Mouse (Mus musculus): ENCODE measurements around the gene Acer2.

Acer2 gene

DNA sequence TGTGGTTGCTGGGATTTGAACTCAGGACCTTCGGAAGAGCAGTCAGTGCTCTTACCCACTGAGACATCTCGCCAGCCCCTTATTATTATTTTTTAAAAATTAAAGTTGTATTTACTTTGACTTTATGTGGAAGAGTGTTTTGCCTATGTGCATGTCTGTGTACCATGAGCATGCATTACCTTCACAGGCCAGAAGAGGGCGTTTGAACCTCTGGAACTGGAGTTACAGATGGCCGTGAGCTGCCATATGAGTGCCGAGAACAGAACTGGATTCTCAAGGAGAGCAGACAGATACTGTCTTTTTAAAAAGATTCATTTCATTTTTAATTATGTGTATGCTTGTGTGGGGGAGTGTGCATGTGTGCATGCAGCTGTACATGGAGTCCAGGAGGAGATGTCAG, 13.7 kb downstream of the Acer2 start:
- DNase-seq: no peak

DNA sequence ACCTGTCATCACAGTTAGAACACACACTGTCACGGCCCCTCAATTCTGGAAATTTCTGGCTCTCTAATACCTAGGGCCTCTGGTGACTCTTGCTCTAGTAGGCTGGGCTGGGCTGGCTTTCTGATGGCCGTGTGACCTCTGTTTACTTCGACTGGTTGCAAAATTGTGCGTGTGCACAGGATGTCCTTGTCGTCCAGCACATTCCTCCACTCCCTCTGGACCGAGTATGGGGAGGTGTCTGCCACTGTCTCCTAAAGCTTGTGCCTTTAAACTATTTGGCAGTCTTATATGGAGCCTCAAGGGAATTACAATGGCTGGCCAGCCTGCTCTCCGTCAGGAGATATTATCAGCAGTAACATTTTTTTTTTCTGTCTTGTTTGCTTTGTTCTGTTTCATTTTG, 23.2 kb downstream of the Acer2 start:
- DNase-seq: no peak

DNA sequence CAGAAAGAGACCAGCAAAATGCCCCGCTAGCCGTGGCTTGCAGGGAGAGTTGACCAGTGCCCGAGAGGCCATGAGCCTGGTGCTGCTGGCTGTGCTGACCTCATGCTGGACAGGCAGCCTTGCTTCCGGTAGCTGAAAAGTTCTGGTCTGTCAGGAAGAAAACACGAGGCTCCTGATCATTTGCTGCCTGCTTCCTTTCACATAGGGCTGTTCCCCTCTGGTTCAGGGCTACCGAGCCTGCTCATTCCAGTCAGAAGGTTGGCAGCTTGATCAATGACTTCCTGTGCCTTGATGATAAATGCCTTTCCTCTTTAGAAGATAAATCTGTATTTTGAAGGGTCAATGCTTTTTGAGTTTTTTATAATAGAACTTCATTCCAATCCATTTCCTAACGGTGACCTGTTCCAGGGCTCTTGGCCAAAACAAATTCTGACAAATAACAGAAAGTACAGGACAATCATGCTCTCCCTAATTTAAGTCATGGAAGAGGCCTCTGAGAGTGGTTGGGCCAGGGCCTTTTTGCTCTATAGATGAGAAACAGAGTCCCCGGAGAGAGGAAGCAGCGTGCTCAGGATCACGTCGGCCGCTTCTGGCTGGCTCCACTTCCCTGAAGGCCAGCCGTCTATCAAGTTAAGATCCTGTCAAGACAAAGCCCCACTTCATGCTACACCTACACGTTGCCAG, 24.7 kb downstream of the Acer2 start:
- no peak for DNase-seq

DNA sequence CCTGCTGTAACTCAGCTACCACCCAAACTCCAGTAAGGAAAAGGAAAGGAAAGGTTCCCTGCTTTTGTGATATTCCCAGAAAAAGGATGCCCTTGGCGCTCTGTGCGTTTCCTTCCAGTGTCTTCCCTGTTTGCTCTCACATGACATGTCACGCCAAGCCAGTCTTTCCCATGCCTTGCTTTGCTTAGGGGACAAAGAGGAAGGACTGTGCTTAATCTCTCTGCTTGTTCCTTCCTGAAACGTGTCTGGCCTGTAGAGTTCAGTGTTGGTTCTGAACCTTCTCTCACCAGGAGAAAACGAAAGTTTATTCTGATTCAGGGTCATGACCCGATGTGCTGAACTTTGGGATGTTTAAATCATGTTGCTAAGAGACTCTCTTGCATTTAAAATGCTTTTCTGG, 28.2 kb downstream of the Acer2 start:
- no peak for DNase-seq

DNA sequence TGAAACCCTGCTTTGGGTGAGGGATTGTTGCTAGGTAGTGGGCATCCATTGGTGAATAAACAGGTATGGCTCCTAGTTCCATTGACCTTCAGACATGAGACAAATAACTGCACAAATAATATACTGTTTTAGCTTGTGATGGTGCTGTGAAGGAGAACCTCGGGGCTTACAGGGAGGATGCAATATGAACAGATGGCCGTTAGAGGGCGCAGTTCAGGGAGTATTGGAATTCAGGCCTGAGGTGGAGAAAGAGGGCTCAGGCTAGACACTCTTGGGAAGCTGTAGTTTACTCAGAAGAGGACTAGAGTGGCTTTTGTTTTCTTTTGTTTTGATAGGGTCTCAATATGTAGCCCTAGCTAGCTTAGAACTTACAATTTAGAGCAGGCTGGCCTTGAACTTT, 30.8 kb downstream of the Acer2 start:
- DNase-seq: no peak

DNA sequence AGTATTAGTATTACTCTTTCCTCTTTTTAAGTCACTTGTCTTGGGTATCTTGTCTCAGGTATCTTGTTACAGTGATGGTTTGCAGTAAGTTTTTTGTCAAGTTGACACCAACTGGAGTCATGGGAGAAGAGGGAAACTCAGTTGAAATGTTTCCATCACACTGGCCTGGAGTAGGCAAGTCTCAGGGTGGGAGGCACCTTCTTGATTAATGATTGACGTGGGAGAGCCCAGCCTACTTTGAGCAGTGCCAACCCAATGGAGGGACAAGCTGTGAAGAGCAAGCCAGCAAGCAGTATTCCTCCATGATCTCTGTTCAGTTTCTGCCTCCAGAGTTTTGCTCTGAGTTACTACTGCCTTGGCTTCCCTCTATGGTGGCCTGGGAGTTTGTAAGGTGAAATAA, 31.7 kb downstream of the Acer2 start:
- no peak for DNase-seq

DNA sequence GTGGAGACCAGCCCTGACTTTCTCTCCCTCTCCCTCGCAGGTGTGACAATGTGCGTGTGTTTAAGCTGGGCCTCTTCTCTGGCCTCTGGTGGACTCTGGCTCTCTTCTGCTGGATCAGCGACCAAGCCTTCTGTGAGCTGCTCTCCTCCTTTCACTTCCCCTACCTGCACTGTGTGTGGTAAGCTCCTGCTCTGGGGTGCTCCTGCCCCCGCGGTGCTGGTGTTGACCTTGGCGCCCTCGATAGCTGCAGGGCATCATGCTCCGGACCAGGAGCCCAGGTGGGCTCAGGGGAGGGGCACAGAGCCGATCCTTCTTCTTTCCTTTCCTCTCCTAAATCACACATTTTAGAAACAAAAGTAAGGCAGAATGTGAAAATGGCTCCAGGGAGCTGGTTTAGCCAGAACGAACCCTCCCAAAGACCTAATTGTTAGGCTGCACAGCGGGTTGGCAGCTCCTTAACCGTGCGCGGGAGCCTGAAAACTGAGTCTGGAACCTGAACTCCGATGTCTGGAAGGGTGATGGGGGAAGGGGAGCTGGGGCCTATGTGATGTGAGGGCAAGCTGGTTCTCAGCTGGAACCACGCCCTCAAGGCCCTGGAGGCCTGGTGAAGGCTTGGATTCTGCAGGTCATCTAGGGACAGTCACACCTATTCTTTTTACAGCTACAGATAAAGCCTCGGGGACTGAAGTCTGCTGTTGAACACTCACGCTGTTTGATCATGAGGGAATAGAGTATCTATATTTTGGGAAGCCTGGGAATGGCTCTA, 37.6 kb downstream of the Acer2 start:
- no peak for DNase-seq

DNA sequence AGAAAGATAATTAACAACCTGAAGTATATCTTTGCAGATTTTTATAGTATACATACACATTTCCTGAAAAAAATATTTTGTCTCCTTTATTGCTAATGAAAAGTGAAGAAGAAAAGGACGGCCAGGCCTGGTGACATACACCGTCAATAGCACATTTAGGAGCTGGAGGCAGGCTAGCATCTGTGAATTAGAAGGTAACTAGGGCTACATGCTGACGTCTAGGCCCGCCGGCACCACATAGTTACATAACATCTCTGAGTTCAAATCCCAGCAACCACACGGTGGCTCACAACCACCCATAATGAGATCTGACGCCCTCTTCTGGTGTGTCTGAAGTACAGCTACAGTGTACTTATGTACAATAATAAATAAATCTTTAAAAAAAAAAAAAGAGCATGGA, 38.6 kb downstream of the Acer2 start:
- no peak for DNase-seq

DNA sequence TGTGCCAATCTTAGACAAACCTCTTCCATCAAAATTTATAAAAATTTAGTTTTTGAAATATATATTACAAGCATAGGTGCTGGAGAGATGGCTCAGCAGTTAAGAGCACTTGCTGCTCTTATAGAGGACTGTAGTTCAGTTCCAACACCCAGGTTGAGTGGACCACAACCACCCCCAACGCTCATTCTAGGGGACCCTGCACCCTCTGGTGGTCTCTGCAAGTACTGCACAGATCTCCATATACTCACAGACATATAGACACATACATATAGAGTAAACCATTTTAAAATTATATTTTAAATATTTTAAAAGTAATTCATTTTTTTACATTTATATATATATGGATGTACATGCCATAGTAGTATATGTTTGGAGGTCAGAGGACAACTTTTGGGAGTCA, 41.9 kb downstream of the Acer2 start:
- no peak for DNase-seq

DNA sequence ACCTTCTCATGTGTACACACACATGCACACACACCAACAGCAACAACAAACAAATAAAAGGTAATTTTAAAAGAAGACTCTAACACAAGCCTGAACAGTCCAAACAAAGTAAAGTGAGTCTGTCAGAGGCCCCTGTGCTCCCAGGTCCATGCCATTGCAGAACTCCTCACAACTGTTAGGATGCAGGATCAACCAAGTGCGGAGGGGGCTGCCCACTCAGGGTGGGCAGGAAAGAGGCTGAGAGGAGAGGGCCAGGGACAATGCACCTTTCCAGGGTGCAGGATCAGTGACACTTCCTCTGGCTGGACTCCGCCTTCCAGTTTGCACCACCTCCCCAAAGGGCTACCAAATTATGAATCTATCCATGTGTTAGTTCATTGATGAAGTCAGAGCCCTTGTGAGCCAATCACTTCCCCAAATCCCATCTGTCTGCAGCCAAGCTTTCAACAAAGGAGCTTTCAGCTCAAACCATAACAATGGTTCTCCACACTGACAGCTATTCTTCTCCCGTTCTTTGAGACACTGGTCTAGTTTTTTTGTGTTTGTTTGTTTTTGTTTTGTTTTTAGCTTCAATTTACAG, 49.4 kb downstream of the Acer2 start:
- no peak for DNase-seq

DNA sequence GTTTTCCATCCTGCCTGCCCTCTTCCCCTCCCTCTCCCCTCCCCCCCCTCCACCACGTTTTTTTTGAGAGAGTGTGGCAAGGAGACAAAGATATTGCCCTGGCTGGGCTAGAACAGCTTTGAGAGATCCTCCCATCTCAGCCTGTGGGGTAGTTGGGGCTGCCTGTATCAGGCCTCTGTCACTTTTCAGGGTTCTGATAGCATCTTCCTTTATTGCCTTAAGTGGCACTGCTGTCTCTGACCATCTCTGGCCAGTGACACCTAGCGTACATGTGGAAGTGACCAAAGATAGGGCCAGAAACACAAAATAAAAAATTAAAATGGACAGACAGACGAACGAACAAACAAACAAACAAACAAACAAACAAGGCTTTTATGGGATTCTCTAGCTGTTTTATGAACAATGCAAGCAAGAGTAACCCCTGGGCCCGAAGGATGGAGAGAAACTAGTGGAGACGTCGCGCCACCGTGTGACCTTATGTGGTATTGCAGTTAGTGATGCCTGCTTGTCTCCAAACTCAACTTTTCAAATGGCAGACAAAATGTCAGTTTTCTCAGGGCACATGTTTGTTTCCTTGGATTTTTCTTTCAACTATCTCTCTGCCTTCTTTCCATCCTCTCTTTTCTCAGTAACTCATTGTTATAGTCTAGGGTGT, 50.7 kb downstream of the Acer2 start:
- DNase-seq: peak; percentile 77 to 88

DNA sequence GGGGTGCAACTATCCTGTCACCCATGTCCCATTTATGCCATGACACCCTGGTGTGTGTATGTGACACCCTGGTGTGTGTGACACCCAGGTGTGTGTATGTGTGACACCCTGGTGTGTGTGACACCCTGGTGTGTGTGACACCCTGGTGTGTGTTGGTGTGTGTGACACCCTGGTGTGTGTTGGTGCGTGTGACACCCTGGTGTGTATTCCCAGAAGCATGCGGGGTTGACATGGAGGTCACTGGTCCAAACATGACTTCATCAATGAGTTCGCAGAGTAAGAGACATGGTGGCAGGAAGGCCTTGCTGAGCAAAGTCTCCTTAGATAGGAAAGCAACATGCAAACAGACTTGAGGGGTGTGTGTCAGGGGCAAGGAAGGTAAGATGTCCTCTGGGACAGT, 52.8 kb downstream of the Acer2 start:
- no peak for DNase-seq

DNA sequence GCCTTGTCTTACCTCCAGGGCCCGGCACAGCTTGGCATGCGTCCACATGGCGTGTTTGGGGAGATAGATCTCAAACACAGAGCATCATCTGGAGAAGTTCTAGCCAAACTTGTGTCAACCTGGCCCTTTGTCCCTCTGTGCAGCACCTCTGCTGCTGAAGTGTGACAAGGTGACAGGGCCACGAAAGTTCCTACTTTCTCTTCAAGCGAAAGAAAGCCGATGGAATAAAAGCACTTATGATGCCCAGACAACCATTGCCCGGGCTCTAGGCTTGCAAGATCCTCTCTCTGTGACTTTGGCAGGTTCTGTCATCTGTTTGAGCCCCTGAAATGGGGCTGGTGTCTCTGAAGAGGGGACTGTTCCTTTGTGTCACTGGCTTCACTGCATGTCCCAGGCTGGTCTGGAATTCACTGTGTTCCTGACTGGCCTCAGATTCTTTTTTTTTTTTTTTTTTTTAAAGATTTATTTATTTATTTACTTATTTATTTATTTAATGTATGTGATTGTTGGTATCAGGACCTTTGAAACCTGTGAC, 56.0 kb downstream of the Acer2 start:
- peak in 1 of 2 experiments; percentile 21 for DNase-seq

DNA sequence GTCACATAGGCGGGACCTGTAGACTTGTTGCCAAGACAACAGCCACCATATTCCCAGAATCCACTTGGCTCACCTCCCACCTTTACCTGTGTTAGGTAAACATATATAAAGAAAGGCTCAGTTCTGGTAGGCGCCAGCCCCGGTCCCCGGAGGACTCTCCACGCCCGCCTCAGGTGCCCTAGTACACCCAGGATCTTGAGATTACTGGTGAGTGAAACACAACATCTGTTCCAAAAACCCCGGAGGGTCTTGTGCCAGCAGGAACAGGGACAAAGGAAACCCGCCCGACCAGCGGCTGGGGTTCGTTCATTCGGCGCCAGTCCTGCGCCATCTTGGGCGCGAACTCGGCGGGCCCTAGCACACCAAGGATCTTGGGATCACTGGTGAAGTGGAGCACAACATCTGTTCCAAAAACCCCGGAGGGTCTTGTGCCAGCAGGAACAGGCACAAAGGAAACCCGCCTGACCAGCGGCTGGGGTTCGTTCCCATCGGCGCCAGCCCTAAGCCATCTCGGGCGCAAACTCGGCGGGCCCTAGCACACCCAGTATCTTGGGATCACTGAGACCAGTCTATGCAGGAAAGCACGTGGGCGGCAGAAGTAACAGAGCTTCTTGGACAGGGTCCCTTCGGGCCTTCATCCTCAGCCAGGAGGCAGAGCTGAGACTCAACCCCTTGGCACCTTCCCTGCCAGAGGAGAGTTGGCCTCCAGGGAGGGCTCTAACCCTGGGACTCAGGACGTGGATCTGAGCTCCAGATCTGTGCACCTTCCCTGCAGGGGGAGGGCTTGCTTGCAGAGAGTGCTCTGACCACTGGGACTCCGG, 56.6 kb downstream of the Acer2 start:
- peak; percentile 54 to 60 for DNase-seq

DNA sequence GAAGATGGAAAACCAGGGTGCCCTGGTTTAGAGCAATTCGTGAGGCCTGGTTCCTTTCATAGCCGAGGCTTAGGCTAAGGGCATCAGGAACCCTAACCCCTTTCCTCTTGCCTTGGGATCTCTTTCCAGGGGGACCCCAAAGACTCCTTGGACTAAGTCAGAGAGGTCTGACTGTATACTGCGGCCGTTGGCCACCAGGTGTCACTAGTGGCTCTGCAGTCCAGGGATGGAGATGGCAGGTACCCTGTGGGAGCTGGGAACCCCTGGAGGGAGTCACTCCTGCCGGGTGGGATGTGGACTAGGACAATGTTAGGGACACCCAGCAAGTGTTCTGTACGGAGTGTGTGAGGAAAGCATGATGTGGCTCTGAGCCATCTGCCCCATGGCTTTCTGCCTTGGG, 58.8 kb downstream of the Acer2 start:
- peak in 1 of 2 experiments; percentile 19 for DNase-seq

DNA sequence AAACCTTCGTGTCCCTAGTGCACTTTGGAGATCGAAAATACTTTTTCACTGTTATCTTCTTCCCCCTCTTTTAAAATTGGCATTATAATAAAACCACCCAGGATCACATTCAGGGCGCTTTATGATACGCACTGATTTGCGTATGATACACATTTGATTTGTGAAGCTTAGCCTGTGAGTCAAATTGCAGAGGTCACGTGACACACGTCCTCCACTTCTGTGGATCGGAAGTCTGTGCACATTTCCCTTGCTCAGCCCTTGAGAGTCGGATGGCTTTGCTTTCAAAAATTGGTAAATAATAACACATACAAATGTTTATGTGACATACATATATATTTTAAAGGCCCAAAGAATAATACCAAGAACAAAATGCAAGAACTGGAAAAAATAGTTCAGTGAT, 62.0 kb downstream of the Acer2 start:
- DNase-seq: no peak

DNA sequence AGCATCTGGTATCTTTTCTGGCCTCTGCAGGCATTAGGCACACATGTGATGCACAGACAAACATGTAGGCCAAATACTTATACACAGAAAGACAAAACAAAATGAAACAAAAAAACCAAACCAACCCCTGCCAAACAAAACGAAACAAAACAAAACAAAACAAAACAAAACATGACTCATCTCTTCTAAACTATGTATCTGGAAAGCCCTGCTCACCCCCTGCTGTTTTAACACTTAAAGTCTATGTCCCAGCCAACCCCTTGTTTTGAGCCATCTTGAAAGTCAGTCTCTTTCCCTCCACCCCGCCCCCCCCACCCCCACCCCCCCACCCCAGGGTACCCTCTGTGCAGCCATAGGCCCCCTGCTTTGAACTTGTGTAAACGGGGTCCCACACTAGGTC, 62.5 kb downstream of the Acer2 start:
- DNase-seq: no peak

DNA sequence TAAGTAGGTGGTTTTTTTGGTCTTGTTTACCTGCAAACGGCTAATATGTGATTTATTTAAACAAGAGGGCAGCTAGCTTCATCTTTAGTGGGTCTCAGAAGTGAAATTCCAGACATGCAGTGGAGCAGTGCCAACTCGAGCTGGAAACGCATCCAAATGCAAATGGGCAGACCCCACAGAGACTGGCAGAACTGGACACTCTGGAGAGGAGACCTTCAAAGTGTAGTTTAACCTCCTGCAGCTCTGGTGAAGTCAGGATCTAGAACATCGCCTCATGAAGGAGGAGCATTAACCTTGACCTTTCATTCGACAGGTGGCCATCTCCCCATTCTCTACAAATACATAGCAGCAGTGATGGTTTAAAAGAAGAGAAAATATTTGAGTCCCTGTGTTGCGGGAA, 68.5 kb downstream of the Acer2 start:
- no peak for DNase-seq

DNA sequence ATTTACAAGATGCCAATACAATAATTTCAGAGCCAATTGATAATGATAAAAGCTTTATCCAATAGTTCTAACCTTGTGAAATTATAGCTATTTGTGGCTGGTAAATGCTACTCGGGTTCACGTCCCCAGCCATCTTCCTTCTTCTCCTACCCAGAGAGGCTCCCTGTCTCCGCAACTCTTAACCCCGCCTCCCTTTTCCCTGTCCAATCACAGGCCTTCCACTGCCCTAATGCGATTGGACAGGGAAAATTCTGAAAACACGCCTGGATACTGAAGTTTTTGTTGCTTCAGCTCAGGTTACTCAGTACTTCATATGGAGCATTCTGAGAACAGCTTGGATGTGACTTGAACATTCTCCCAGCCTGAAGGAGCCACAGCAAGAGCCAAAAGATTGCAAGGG, 69.1 kb downstream of the Acer2 start:
- no peak for DNase-seq

DNA sequence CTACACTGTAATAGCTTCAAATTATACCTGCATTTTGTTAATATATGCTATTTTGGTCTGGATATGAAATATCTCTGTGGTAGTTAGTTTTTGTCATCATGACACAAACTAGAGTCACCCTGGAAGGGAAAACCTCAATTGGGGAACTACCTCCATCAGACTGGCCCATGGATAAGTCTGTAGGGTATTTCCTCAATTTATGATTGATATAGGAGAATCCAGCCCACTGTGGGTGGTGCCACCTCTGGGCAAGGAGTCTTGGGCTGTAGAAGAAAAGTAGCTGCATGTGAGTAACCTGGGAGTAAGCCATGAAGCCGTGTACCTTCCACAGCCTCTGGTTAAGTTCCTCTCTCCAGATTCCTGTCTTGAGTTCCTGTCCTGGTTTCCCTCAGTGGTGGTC, 74.6 kb downstream of the Acer2 start:
- DNase-seq: no peak

DNA sequence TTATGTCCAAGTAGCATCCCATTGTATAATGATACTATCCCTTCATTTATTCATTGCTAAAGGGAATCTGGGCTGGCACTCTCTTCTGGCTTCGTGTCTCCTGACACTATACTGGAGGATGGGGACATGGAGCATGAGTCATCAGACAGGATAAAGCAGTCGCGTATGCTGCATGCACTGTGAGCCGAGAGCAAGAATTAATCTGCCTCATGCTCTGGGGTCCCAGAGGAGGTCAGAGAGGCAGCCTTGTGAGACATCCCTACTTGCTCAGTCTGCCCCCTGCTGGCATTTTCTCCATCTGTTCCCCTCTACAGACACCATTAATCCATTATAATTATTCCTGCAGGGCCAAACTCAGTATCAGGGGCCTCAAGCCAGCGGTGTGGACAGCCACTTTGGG, 79.3 kb downstream of the Acer2 start:
- DNase-seq: peak in 1 of 2 experiments; percentile 10

DNA sequence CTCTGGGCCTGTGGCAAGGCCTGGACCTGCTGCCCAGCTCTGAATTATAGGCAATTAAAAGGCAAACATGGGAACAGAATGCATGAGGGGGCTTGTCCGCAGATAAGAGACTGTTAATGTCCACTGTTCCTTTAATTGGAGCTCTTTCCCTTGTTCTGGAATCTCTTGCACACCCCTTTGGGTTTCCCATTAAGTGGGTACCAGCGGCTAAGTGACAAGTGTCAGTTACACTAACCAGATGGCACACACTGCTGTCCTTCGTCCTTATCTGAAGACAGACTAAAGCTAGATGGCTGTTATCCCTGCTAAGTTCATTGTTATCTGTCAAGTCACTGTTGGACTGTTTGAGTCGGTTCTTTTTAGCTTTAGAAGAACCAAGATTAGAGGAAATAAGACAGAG, 81.3 kb downstream of the Acer2 start:
- DNase-seq: no peak

Data from cerebellum, postnatal 25 days (tissue).